Mouse (Mus musculus) kidney, embryonic 14.5 days (tissue): Measurements from ENCODE around the gene Gm7945. TPM values are rescaled to one million over a fixed set of nuclear protein-coding genes. Genes with fewer than 3 reads are reported as not detected.
"Not testable (repeated sequence)": the region's sequence is repeated elsewhere in the genome, so short reads cannot be mapped to it uniquely, and the experiment has no call there.

Experiments
- ATAC-seq: fragments of 200-750 bp; cut with Nextera tagmentation; 2 replicates; pipeline ENCODE4 v1.8.0; 2017; ENCODE audit warnings: moderate number of reproducible peaks, mild to moderate bottlenecking, moderate TSS enrichment, moderate library complexity; ENCODE audit not compliant: low FRiP score, low TSS enrichment
- H3K27ac ChIP-seq: fragments of 300-500 bp; sonication (generic); 2 replicates; pipeline ENCODE4 v1.5.1; 2014; ENCODE audit warnings: low read depth, mild to moderate bottlenecking, low read length, moderate library complexity, mixed read lengths
- H3K27me3 ChIP-seq: fragments of 300-500 bp; sonication (generic); 2 replicates; pipeline ENCODE4 v1.6.1; 2014; ENCODE audit warnings: mild to moderate bottlenecking, low read length; ENCODE audit not compliant: control insufficient read depth, insufficient read depth
- H3K36me3 ChIP-seq: fragments of 300-500 bp; sonication (generic); 2 replicates; pipeline ENCODE4 v1.6.1; 2014; ENCODE audit warnings: low read length, mixed read lengths; ENCODE audit not compliant: control insufficient read depth, insufficient read depth
- H3K4me1 ChIP-seq: fragments of 300-500 bp; sonication (generic); 2 replicates; pipeline ENCODE4 v1.6.1; 2014; ENCODE audit warnings: low read length, mixed read lengths; ENCODE audit not compliant: control insufficient read depth, insufficient read depth
- H3K4me2 ChIP-seq: fragments of 300-500 bp; sonication (generic); replicated peaks from 2 replicates; pipeline ENCODE4 v1.6.1; 2014; ENCODE audit warnings: low read depth, mild to moderate bottlenecking, low read length
- H3K4me3 ChIP-seq: fragments of 300-500 bp; sonication (generic); 2 replicates; pipeline ENCODE4 v1.5.1; 2014; ENCODE audit warnings: mild to moderate bottlenecking, low read length
- H3K9ac ChIP-seq: fragments of 300-500 bp; sonication (generic); 2 replicates; pipeline ENCODE4 v1.6.1; 2014; ENCODE audit warnings: low read depth, mild to moderate bottlenecking, low read length, moderate library complexity
- H3K9me3 ChIP-seq: fragments of 300-500 bp; sonication (generic); 2 replicates; pipeline ENCODE4 v1.6.1; 2016; ENCODE audit warnings: low read length; ENCODE audit not compliant: control insufficient read depth
- WGBS: fragments of 180-500 bp; shearing (Covaris S2); extraction: QIAGEN DNeasy Blood & Tissue Kit; methylation state at CpG from one replicate; pipeline ENCODE4 v1.1.7; 2014; 5-methylcytosine and 5-hydroxymethylcytosine counted together
- polyA plus RNA-seq: library from polyadenylated mRNA; unstranded; fragments of >200 nt; fragmentation: Nextera tagmentation; extraction: Ambion mirVana; gene quantifications from 2 replicates; pipeline ENCODE4 v1.2.1, GENCODE M21; 2014

Gene Gm7945
- polyA plus RNA-seq: not detected in 2 replicates

GRCm38 (mm10) chr14:41386279-41386678 lies at the start of gene Gm7945:
Gene Gm7945, minus strand, starts transcription at chr14:41386379.
- not testable (repeated sequence) for H3K4me1 ChIP-seq, H3K36me3 ChIP-seq, H3K9ac ChIP-seq, H3K4me2 ChIP-seq, H3K9me3 ChIP-seq, H3K27ac ChIP-seq, H3K4me3 ChIP-seq, H3K27me3 ChIP-seq, ATAC-seq
- WGBS: no CpG with 5 or more reads among the region's 3 CpGs

- not testable (repeated sequence) for H3K4me2 ChIP-seq, H3K9ac ChIP-seq, H3K9me3 ChIP-seq, H3K36me3 ChIP-seq, H3K27ac ChIP-seq, ATAC-seq, H3K27me3 ChIP-seq, H3K4me1 ChIP-seq, H3K4me3 ChIP-seq
- WGBS: 15% methylated on average over 9 of the region's 16 CpGs
Observed at GRCm38 (mm10) chr14:41425393-41426075, 39.4 kb upstream of the Gm7945 start.

- not testable (repeated sequence) for H3K27ac ChIP-seq, H3K4me2 ChIP-seq, H3K4me1 ChIP-seq, ATAC-seq, H3K4me3 ChIP-seq, H3K9me3 ChIP-seq, H3K9ac ChIP-seq, H3K27me3 ChIP-seq, H3K36me3 ChIP-seq
- WGBS: 13% methylated on average over 14 of the region's 14 CpGs
Observed at GRCm38 (mm10) chr14:41424694-41425093, 38.5 kb upstream of the Gm7945 start.

- not testable (repeated sequence) for H3K4me3 ChIP-seq, H3K9ac ChIP-seq, H3K27ac ChIP-seq, H3K27me3 ChIP-seq, H3K4me1 ChIP-seq, ATAC-seq, H3K4me2 ChIP-seq, H3K36me3 ChIP-seq, H3K9me3 ChIP-seq
- WGBS: no CpG with 5 or more reads among the region's 2 CpGs
Observed at GRCm38 (mm10) chr14:41408181-41408580, 22.0 kb upstream of the Gm7945 start, which contains the start of gene Gm6482. Gene Gm6482, minus strand, starts transcription at chr14:41408281.

- H3K27ac ChIP-seq, H3K36me3 ChIP-seq, H3K4me2 ChIP-seq, H3K4me1 ChIP-seq, ATAC-seq, H3K4me3 ChIP-seq, H3K27me3 ChIP-seq, H3K9me3 ChIP-seq, H3K9ac ChIP-seq: not testable (repeated sequence)
- WGBS: 69% methylated on average over 2 of the region's 2 CpGs
Observed at GRCm38 (mm10) chr14:41348309-41348708, 37.9 kb downstream of the Gm7945 start, which contains the start of gene Gm5798. Gene Gm5798, plus strand, starts transcription at chr14:41348609.

Other genes with a start within 250 kb of the Gm7945 start
- gene Mbl1, start 234.9 kb downstream of the Gm7945 start, polyA plus RNA-seq: not detected in 2 replicates
- gene Sftpd, start 201.2 kb downstream of the Gm7945 start, polyA plus RNA-seq: not detected in 2 replicates
- gene Gm2832, start 107.6 kb downstream of the Gm7945 start, polyA plus RNA-seq: 0.12 TPM in 1 of 2 replicates, not detected in the other
- not detected in 2 replicates for gene Gm5798, start 37.8 kb downstream of the Gm7945 start, polyA plus RNA-seq
- gene Gm6482, start 21.9 kb upstream of the Gm7945 start, polyA plus RNA-seq: not detected in 2 replicates
- not detected in 2 replicates for gene Gm7954, start 67.1 kb upstream of the Gm7945 start, polyA plus RNA-seq
- not detected in 2 replicates for gene Gm3486, start 103.1 kb upstream of the Gm7945 start, polyA plus RNA-seq
- gene Gm7970, start 169.2 kb upstream of the Gm7945 start, polyA plus RNA-seq: not detected in 2 replicates
- not detected in 2 replicates for gene 1700049E17Rik2, start 186.8 kb upstream of the Gm7945 start, polyA plus RNA-seq
- not detected in 2 replicates for gene Gm3072, start 238.2 kb upstream of the Gm7945 start, polyA plus RNA-seq